Mouse (Mus musculus): Measurements from ENCODE around the gene Rad23a.

GRCm38 (mm10) chr8:84809941-84810280 lies 30.6 kb downstream of the Rad23a start:
- no peak for TF ChIP-seq POLR2A (IDR thresholded peaks at IDR 0.05; ENCODE audit: insufficient read depth, low read length)
- no peak for TF ChIP-seq CTCF (IDR thresholded peaks at IDR 0.05; ENCODE audit: low read depth, low read length)
- no peak for TF ChIP-seq EP300 (IDR thresholded peaks at IDR 0.05; ENCODE audit: insufficient read depth, low read depth, low read length)

Measured in ES-Bruce4 (cell line).